Mouse (Mus musculus): ENCODE measurements around the gene C9orf72. TPM values are rescaled to one million over a fixed set of nuclear protein-coding genes. Genes with fewer than 3 reads are reported as not detected.

Gene C9orf72
- polyA plus RNA-seq, 1 experiment from 2014 or later: 12.2 TPM

DNA sequence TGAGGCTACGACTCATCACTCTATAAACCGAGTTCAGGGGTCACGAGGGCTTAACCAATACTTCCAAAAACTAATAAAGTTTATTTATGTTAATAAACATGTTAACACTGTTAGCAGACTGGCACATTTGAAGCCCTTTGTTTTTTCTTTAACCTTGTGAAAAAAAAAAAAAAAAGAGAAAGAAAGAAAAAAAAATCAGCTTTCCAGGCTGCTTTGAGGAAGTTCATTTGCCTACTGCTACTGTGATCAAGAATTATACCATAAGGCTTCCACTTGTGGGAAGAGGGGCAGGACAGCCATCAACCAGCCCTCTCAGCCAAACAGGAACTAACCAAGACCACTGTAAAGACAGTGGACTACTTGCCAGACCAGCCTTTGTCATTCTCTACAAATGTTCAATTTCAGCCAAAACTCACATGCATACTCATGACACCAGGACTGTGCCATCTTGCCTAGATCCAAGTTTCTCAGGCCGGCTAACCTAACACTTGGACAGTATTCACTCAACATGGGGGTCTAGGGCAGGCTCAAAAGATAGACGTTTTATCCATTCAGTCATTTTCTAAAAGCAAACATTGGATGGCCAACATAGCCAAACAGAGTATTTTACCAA is 2.5 kb downstream of the C9orf72 start:
- H3K27me3 ChIP-seq: no peaks in the 10 kb centered on the region
- H3K36me3 ChIP-seq: 0 out of 2 replicates have a peak, but pooled peaks cover 1% of the 10 kb centered on the region
- ATAC-seq (ENCODE audit: insufficient number of reproducible peaks, insufficient read depth, low FRiP score, low TSS enrichment, low read depth): no peak
- H3K4me3 ChIP-seq: no peak overlapping the region
- no peak overlapping the region for H3K27ac ChIP-seq
- WGBS: 85% methylated on average over 5 of the region's 5 CpGs
- H3K4me1 ChIP-seq: peaks cover 4% of the 10 kb centered on the region; the same call in 1 of the 2 replicates
- H3K9ac ChIP-seq: no peak overlapping the region
- H3K9me3 ChIP-seq: no peaks in the 10 kb centered on the region
- H3K4me2 ChIP-seq: no peak overlapping the region

- Histone ChIP-seq H3K27ac (no peak overlapping the region), H3K9ac (no peak overlapping the region), H3K4me1 (peaks cover 4% of the 10 kb centered on the region; the same call in 1 of the 2 replicates), H3K27me3 (no peaks in the 10 kb centered on the region), H3K4me3 (no peak overlapping the region), H3K4me2 (no peak overlapping the region), H3K36me3 (peaks cover 8% of the 10 kb centered on the region; the same call in 1 of the 2 replicates), H3K9me3 (no peaks in the 10 kb centered on the region)
- ATAC-seq (ENCODE audit: insufficient number of reproducible peaks, insufficient read depth, low FRiP score, low TSS enrichment, low read depth): no peak
- 54% methylated on average over 4 of the region's 4 CpGs for WGBS
Measured at GRCm38 (mm10) chr4:35221903-35222302, 4.1 kb downstream of the C9orf72 start.

GRCm38 (mm10) chr4:35221131-35221530 is 4.8 kb downstream of the C9orf72 start:
- Histone ChIP-seq H3K9me3 (no peaks in the 10 kb centered on the region), H3K27me3 (no peaks in the 10 kb centered on the region), H3K4me1 (peaks cover 4% of the 10 kb centered on the region; the same call in 1 of the 2 replicates), H3K4me3 (no peak overlapping the region), H3K4me2 (no peak overlapping the region), H3K36me3 (peaks cover 11% of the 10 kb centered on the region), H3K27ac (no peak overlapping the region), H3K9ac (no peak overlapping the region)
- 39% methylated on average over 2 of the region's 2 CpGs for WGBS
- ATAC-seq (ENCODE audit: insufficient number of reproducible peaks, insufficient read depth, low FRiP score, low TSS enrichment, low read depth): no peak

DNA sequence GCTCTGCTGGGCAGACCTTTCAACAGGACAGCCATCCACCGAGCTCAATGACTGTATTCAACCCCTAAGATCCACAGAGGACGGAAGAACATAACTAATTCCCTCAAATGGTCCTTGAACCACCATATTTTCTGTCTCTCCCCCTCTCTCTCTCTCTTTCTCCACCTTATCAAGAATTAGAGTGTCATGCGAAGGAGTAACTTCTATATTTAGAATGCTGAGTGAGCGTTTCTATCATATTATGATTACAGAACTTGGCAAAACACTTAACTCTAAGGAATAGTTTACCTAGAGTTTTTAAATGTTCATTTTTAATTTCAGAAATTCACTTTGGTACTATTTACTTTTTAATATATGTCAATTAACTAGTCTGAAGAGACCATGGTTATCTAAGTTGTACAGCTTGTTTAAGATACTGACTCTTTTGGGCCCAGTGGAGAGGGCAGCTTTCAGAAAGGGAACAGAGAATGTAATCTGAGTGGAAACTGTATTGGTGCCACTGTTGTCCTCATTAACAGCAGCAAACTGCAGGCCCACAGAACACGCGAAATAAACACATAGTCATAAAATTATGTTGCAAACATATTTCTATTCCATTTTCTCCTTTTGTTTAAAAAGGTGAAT is 5.8 kb downstream of the C9orf72 start:
- 87% methylated on average over 6 of the region's 6 CpGs for WGBS
- no peak overlapping the region for H3K27ac ChIP-seq

DNA sequence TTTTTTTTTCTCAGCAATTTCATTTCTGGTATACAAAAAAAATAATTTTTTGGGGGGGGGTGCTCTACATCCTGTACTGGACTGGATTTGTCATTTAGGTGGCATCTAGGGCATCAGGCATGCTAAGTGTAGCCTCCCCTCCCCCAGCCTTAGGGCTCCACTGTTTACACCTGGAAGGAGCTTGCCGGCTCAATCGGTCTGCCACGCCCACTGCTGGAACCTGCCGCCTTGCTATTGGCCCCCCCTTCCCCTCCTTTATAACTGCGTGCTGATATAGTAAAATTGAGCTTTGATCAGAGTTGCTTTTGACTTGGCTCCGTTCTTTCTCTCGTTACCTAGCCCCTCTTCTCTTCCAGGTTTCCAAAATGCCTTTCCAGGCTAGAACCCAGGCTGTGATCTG is 21.3 kb downstream of the C9orf72 start:
- Histone ChIP-seq H3K4me1 (no peaks in the 10 kb centered on the region), H3K27me3 (no peaks in the 10 kb centered on the region), H3K4me2 (no peak overlapping the region), H3K9me3 (no peaks in the 10 kb centered on the region), H3K27ac (no peak overlapping the region), H3K36me3 (peaks cover 43% of the 10 kb centered on the region), H3K4me3 (no peak overlapping the region), H3K9ac (no peak overlapping the region)
- 65% methylated on average over 7 of the region's 7 CpGs for WGBS
- ATAC-seq (ENCODE audit: insufficient number of reproducible peaks, insufficient read depth, low FRiP score, low TSS enrichment, low read depth): no peak

More for the DNA sequence above, 5.8 kb downstream of the C9orf72 start:
- Histone ChIP-seq H3K9me3 (no peaks in the 10 kb centered on the region), H3K4me1 (peaks cover 4% of the 10 kb centered on the region; the same call in 1 of the 2 replicates), H3K36me3 (peaks cover 20% of the 10 kb centered on the region), H3K4me2 (no peak overlapping the region), H3K4me3 (no peak overlapping the region), H3K9ac (no peak overlapping the region), H3K27me3 (no peaks in the 10 kb centered on the region)
- no peak for ATAC-seq (ENCODE audit: insufficient number of reproducible peaks, insufficient read depth, low FRiP score, low TSS enrichment, low read depth)

- 86% methylated on average over 2 of the region's 2 CpGs for WGBS
- Histone ChIP-seq H3K36me3 (peaks cover 50% of the 10 kb centered on the region), H3K9ac (no peak overlapping the region), H3K27ac (no peak overlapping the region), H3K9me3 (no peaks in the 10 kb centered on the region), H3K27me3 (no peaks in the 10 kb centered on the region), H3K4me2 (no peak overlapping the region), H3K4me1 (no peaks in the 10 kb centered on the region), H3K4me3 (no peak overlapping the region)
- ATAC-seq (ENCODE audit: insufficient number of reproducible peaks, insufficient read depth, low FRiP score, low TSS enrichment, low read depth): no peak
Measured at GRCm38 (mm10) chr4:35203724-35204123, 22.3 kb downstream of the C9orf72 start.

DNA sequence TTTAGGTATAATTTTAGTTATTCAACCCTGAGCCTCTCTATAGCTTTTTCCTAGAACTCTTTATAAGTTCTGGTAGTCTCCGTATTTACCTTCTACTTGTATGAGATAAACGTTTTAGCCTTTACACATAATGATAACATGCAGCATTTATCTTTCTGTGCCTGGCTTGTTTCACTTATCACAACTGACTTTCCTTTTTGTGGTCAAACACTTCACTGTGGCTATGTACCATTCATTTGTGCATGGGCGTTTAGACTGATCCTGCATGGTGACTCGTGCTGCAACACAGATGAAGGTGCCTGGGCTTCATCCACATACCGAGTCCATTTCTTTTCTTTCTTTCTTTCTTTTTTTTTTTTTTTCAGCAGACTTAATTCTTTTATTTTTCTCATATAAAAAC is 24.3 kb downstream of the C9orf72 start:
- Histone ChIP-seq H3K36me3 (peaks cover 55% of the 10 kb centered on the region), H3K9ac (no peak overlapping the region), H3K4me1 (no peaks in the 10 kb centered on the region), H3K9me3 (no peaks in the 10 kb centered on the region), H3K27ac (no peak overlapping the region), H3K4me2 (no peak overlapping the region), H3K4me3 (no peak overlapping the region), H3K27me3 (no peaks in the 10 kb centered on the region)
- WGBS: 95% methylated on average over 5 of the region's 5 CpGs
- ATAC-seq (ENCODE audit: insufficient number of reproducible peaks, insufficient read depth, low FRiP score, low TSS enrichment, low read depth): no peak

GRCm38 (mm10) chr4:35192725-35193124 is 33.2 kb downstream of the C9orf72 start:
- ATAC-seq (ENCODE audit: insufficient number of reproducible peaks, insufficient read depth, low FRiP score, low TSS enrichment, low read depth): no peak
- 48% methylated on average over 7 of the region's 7 CpGs for WGBS

DNA sequence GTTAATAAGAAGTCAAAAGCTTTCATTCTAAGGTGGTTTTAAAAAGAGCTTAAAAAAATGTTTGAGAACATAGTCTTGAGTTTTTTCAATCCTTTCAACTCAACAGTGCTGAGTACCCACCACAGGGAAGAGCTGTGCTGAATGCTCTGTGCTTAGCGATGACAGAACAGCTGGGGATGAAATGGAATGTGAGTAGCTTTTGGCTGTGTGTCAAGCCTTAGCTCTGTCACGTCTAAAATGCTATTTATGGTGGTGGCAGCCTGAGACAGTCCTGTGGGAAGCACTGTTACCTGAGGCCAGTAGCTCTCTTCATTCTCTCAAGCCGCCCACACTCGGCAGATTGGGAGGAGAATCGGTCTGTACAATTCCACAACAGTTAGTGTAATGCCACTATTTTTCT is 36.2 kb downstream of the C9orf72 start:
- 66% methylated on average over 5 of the region's 5 CpGs for WGBS
- H3K9ac ChIP-seq: no peak overlapping the region

More at GRCm38 (mm10) chr4:35192725-35193124, 33.2 kb downstream of the C9orf72 start:
- Histone ChIP-seq H3K9ac (no peak overlapping the region), H3K27ac (no peak overlapping the region), H3K4me2 (no peak overlapping the region), H3K9me3 (no peaks in the 10 kb centered on the region), H3K27me3 (no peaks in the 10 kb centered on the region), H3K4me3 (no peak overlapping the region), H3K36me3 (peaks cover 11% of the 10 kb centered on the region), H3K4me1 (no peaks in the 10 kb centered on the region)

GRCm38 (mm10) chr4:35187617-35188326 is 38.2 kb downstream of the C9orf72 start:
- Histone ChIP-seq H3K4me1 (no peaks in the 10 kb centered on the region), H3K4me2 (no peak overlapping the region), H3K9ac (no peak overlapping the region), H3K36me3 (peaks cover 6% of the 10 kb centered on the region), H3K27me3 (no peaks in the 10 kb centered on the region), H3K27ac (no peak overlapping the region), H3K9me3 (no peaks in the 10 kb centered on the region), H3K4me3 (no peak overlapping the region)
- 92% methylated on average over 8 of the region's 8 CpGs for WGBS
- no peak for ATAC-seq (ENCODE audit: insufficient number of reproducible peaks, insufficient read depth, low FRiP score, low TSS enrichment, low read depth)

More for the DNA sequence above, 36.2 kb downstream of the C9orf72 start:
- Histone ChIP-seq H3K9me3 (no peaks in the 10 kb centered on the region), H3K36me3 (peaks cover 6% of the 10 kb centered on the region), H3K27me3 (no peaks in the 10 kb centered on the region), H3K4me2 (no peak overlapping the region), H3K4me1 (no peaks in the 10 kb centered on the region), H3K4me3 (no peak overlapping the region), H3K27ac (no peak overlapping the region)
- ATAC-seq (ENCODE audit: insufficient number of reproducible peaks, insufficient read depth, low FRiP score, low TSS enrichment, low read depth): no peak

- no peaks in the 10 kb centered on the region for H3K27me3 ChIP-seq
- no peak overlapping the region for H3K9ac ChIP-seq
- H3K4me1 ChIP-seq: peaks cover 19% of the 10 kb centered on the region
- H3K4me2 ChIP-seq: no peak overlapping the region
- no peaks in the 10 kb centered on the region for H3K36me3 ChIP-seq
- WGBS: 58% methylated on average over 12 of the region's 12 CpGs
- no peak overlapping the region for H3K4me3 ChIP-seq
- no peak overlapping the region for H3K27ac ChIP-seq
- ATAC-seq (ENCODE audit: insufficient number of reproducible peaks, insufficient read depth, low FRiP score, low TSS enrichment, low read depth): no peak
- H3K9me3 ChIP-seq: no peaks in the 10 kb centered on the region
Measured at GRCm38 (mm10) chr4:35177926-35178645, 47.9 kb downstream of the C9orf72 start.
